Mouse (Mus musculus) heart, embryonic 16.5 days (tissue): ENCODE measurements around the gene Nod2. TPM values are rescaled to one million over a fixed set of nuclear protein-coding genes. Genes with fewer than 3 reads are reported as not detected.

Source experiments
- ATAC-seq: fragments of 200-750 bp; cut with Nextera tagmentation; replicated peaks from 2 replicates; pipeline ENCODE4 v1.8.0; 2017; ENCODE audit warnings: moderate number of reproducible peaks; ENCODE audit not compliant: insufficient read depth, low FRiP score; ENCODE audit errors: extremely low read depth
- H3K27ac ChIP-seq: fragments of 300-500 bp; sonication (generic); 2 replicates; pipeline ENCODE4 v1.5.1; 2014; ENCODE audit warnings: mild to moderate bottlenecking, low read length, control low read depth, moderate library complexity
- H3K27me3 ChIP-seq: fragments of 300-500 bp; sonication (generic); 2 replicates; pipeline ENCODE4 v1.6.1; 2014; ENCODE audit warnings: low read length, mixed read lengths; ENCODE audit not compliant: control insufficient read depth, insufficient read depth
- H3K36me3 ChIP-seq: fragments of 300-500 bp; sonication (generic); 2 replicates; pipeline ENCODE4 v1.6.1; 2014; ENCODE audit not compliant: control insufficient read depth, insufficient read depth
- H3K4me1 ChIP-seq: fragments of 300-500 bp; sonication (generic); 2 replicates; pipeline ENCODE4 v1.6.1; 2014; ENCODE audit warnings: low read length, mixed read lengths; ENCODE audit not compliant: control insufficient read depth, insufficient read depth
- H3K4me2 ChIP-seq: fragments of 300-500 bp; sonication (generic); 2 replicates; pipeline ENCODE4 v1.6.1; 2014; ENCODE audit warnings: low read depth, mild to moderate bottlenecking, control low read depth, low read length
- H3K4me3 ChIP-seq: fragments of 300-500 bp; sonication (generic); 2 replicates; pipeline ENCODE4 v1.5.1; 2014; ENCODE audit warnings: mild to moderate bottlenecking, control low read depth, low read length
- H3K9ac ChIP-seq: fragments of 300-500 bp; sonication (generic); 2 replicates; pipeline ENCODE4 v1.6.1; 2014; ENCODE audit warnings: low read length, control low read depth
- H3K9me3 ChIP-seq: fragments of 300-500 bp; sonication (generic); replicated peaks from 2 replicates; pipeline ENCODE4 v1.6.1; 2016; ENCODE audit warnings: low read length; ENCODE audit not compliant: control insufficient read depth
- WGBS: fragments of 180-500 bp; shearing (Covaris S2); extraction: QIAGEN DNeasy Blood & Tissue Kit; methylation state at CpG from one replicate; pipeline ENCODE4 v1.1.7; 2014; 5-methylcytosine and 5-hydroxymethylcytosine counted together
- polyA plus RNA-seq: library from polyadenylated mRNA; unstranded; fragments of >200 nt; fragmentation: Nextera tagmentation; extraction: Ambion mirVana; gene quantifications from 2 replicates; pipeline ENCODE4 v1.2.1, GENCODE M21; 2015

Gene Nod2
- 0.12 and 0.14 TPM in 2 replicates for polyA plus RNA-seq

DNA sequence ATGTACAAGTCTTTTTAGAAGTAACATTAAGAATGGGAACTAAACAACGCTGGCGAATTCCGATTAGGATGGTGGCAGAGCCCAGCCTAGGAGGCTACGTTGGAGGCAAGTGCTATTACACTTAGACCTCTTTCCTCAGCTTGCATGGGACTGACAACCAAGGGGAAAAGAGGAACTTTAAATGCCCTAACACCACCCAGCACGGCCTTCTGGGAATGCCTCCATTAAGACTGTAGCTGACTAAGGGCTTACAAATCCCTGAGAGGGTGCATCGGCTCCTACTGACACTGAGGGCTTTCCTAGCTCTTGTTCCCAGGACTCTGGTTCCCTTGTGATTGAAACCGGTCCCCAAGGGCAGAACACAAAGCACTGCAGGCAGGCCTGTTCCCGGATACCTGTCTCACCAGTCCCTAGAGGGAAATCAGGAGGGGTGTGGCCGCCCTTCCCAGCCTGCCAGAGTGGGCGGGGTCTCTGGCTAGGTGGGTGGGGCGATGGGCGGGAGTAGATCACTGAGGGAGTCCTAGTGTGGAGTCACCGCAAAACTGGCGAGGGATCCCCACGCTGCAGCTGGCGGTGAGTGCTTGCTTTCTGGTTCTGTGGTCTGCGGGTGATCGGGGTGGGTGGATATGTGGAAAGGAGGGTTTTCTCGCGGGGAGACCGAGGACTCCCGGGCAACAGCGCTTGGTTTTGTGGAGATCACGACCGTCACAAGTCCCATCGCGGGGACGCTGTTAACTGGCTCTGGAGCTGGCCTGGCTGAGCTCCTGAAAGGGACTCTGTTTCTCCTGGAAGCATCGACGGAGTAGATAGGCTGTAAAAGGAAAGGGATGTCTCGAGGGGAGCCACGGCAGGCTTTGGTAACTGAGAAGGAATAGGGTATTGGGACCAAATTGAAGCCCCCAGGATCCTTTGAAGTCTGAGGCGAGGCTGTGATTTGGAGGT, at the start of gene Nod2:
Gene Nod2, plus strand, starts transcription at position 479 of the 942 bp plus-strand sequence.
- ATAC-seq: peak; percentile 81
- Histone ChIP-seq H3K27ac (no peak within 1 kb of the TSS; the same call in 1 of the 2 replicates), H3K9me3 (no peaks in the 10 kb centered on the region), H3K9ac (peak within 1 kb of the TSS; percentile 60), H3K4me3 (peak within 1 kb of the TSS; percentile 48), H3K36me3 (no peaks in the 10 kb centered on the region), H3K4me2 (peak within 1 kb of the TSS; percentile 78), H3K27me3 (peaks cover 6% of the 10 kb centered on the region), H3K4me1 (peaks cover 7% of the 10 kb centered on the region)
- 9% methylated on average over 33 of the region's 33 CpGs for WGBS

GRCm38 (mm10) chr8:88598578-88598977, 48.5 kb upstream of the Nod2 start:
- H3K9ac ChIP-seq: no peak overlapping the region
- H3K4me2 ChIP-seq: no peak overlapping the region
- H3K4me1 ChIP-seq: peaks cover 4% of the 10 kb centered on the region
- H3K27me3 ChIP-seq: peaks cover 2% of the 10 kb centered on the region; the same call in 1 of the 2 replicates
- peaks cover 6% of the 10 kb centered on the region; the same call in 1 of the 2 replicates for H3K9me3 ChIP-seq
- no peak overlapping the region for H3K4me3 ChIP-seq
- no peak for ATAC-seq
- 54% methylated on average over 5 of the region's 5 CpGs for WGBS
- no peaks in the 10 kb centered on the region for H3K36me3 ChIP-seq
- no peak overlapping the region for H3K27ac ChIP-seq

DNA sequence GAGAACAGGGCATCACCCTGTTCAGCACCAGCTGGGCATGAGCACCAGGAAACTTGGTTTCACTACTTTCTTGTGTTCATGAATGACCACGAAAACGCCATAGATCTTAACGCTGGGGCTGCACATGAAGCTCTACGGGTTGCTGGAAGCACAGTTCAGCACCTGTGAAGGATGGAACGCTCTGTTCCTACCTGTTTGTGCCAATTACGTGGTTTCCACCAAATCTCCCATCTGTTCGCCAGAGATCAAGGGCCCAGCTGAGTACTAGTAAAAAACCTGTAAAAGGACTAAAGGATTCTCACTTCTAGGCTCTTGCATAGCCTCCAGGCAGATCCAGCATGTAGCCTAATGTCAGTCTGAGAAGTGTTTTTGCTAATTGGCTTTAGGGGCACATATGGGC, 47.6 kb upstream of the Nod2 start:
- 82% methylated on average over 7 of the region's 7 CpGs for WGBS
- Histone ChIP-seq H3K36me3 (no peaks in the 10 kb centered on the region), H3K9ac (no peak overlapping the region), H3K27me3 (peaks cover 2% of the 10 kb centered on the region; the same call in 1 of the 2 replicates), H3K4me3 (no peak overlapping the region), H3K4me2 (no peak overlapping the region), H3K4me1 (peaks cover 5% of the 10 kb centered on the region; the same call in 1 of the 2 replicates), H3K27ac (no peak overlapping the region), H3K9me3 (peaks cover 6% of the 10 kb centered on the region; the same call in 1 of the 2 replicates)
- ATAC-seq: no peak

- peak overlapping the region; percentile 16; the same call in 1 of the 2 replicates for H3K4me3 ChIP-seq
- 19% methylated on average over 10 of the region's 10 CpGs for WGBS
- H3K4me2 ChIP-seq: peak overlapping the region; percentile 48
- H3K4me1 ChIP-seq: peaks cover 5% of the 10 kb centered on the region; the same call in 1 of the 2 replicates
- H3K27ac ChIP-seq: no peak overlapping the region
- peaks cover 6% of the 10 kb centered on the region; the same call in 1 of the 2 replicates for H3K9me3 ChIP-seq
- H3K9ac ChIP-seq: peak overlapping the region; percentile 34; the same call in 1 of the 2 replicates
- no peaks in the 10 kb centered on the region for H3K36me3 ChIP-seq
- H3K27me3 ChIP-seq: peaks cover 2% of the 10 kb centered on the region; the same call in 1 of the 2 replicates
- ATAC-seq: no peak
These were observed 43.6 kb upstream of the Nod2 start for GRCm38 (mm10) chr8:88603446-88603989.

GRCm38 (mm10) chr8:88604065-88605038, 42.8 kb upstream of the Nod2 start:
- peaks cover 5% of the 10 kb centered on the region; the same call in 1 of the 2 replicates for H3K4me1 ChIP-seq
- peaks cover 2% of the 10 kb centered on the region; the same call in 1 of the 2 replicates for H3K27me3 ChIP-seq
- WGBS: 13% methylated on average over 20 of the region's 20 CpGs
- peak overlapping the region; percentile 48 for H3K4me2 ChIP-seq
- peak; percentile 81 for ATAC-seq
- H3K36me3 ChIP-seq: no peaks in the 10 kb centered on the region
- H3K4me3 ChIP-seq: peak overlapping the region; percentile 16; the same call in 1 of the 2 replicates
- peak overlapping the region; percentile 34; the same call in 1 of the 2 replicates for H3K9ac ChIP-seq
- peaks cover 6% of the 10 kb centered on the region; the same call in 1 of the 2 replicates for H3K9me3 ChIP-seq
- no peak overlapping the region for H3K27ac ChIP-seq

DNA sequence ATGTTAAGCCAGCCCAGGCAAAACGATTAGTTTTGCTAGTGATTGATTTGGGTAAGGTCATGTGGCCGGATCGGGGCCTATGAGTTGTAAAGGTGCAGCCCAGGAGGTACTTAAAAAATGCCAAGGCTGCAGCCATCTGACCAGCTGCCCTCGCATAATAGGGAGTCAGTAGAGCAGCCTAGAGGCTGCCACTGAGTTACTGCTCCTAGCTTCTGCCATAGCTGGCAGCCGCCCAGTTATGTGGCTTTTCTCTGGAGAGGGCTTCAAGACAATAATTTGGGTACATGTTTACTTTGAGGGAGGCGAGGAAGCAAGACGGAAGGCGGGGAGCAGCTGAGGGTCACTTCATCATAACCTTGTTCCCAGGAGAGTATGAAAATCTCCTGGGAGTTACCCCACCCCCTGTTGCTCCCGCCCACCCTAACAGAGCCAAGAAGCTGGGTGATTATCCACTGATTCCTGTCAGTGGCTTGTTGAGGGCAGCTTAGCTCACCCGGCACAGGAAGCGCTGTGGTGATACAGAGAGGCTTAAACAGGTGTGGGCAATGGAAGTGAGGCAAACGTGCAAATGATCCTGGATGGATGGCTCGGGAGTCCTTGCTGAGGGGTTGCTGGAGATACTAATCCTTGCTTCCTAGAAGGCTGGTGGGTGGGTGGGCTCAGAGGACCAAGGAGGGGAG, 41.6 kb upstream of the Nod2 start:
- no peak overlapping the region for H3K4me2 ChIP-seq
- no peak for ATAC-seq
- no peak overlapping the region for H3K9ac ChIP-seq
- peaks cover 2% of the 10 kb centered on the region; the same call in 1 of the 2 replicates for H3K27me3 ChIP-seq
- no peaks in the 10 kb centered on the region for H3K36me3 ChIP-seq
- peaks cover 6% of the 10 kb centered on the region; the same call in 1 of the 2 replicates for H3K9me3 ChIP-seq
- no peak overlapping the region for H3K27ac ChIP-seq
- 54% methylated on average over 13 of the region's 13 CpGs for WGBS
- H3K4me1 ChIP-seq: peaks cover 5% of the 10 kb centered on the region; the same call in 1 of the 2 replicates
- H3K4me3 ChIP-seq: no peak overlapping the region

- H3K36me3 ChIP-seq: no peaks in the 10 kb centered on the region
- H3K27ac ChIP-seq: no peak overlapping the region
- H3K4me3 ChIP-seq: no peak overlapping the region
- ATAC-seq: no peak
- H3K4me1 ChIP-seq: peaks cover under 1% of the 10 kb centered on the region; the same call in 1 of the 2 replicates
- no peak overlapping the region for H3K4me2 ChIP-seq
- 75% methylated on average over 8 of the region's 8 CpGs for WGBS
- no peak overlapping the region for H3K9ac ChIP-seq
- H3K9me3 ChIP-seq: no peaks in the 10 kb centered on the region
- H3K27me3 ChIP-seq: no peaks in the 10 kb centered on the region; the same call in 1 of the 2 replicates
These were observed 38.1 kb upstream of the Nod2 start for GRCm38 (mm10) chr8:88609036-88609435.

- no peaks in the 10 kb centered on the region for H3K4me1 ChIP-seq
- 73% methylated on average over 6 of the region's 6 CpGs for WGBS
- no peak overlapping the region for H3K4me2 ChIP-seq
- no peaks in the 10 kb centered on the region for H3K36me3 ChIP-seq
- no peaks in the 10 kb centered on the region for H3K9me3 ChIP-seq
- H3K9ac ChIP-seq: no peak overlapping the region
- no peak for ATAC-seq
- no peak overlapping the region for H3K4me3 ChIP-seq
- no peaks in the 10 kb centered on the region; the same call in 1 of the 2 replicates for H3K27me3 ChIP-seq
- no peak overlapping the region for H3K27ac ChIP-seq
These were observed 36.8 kb upstream of the Nod2 start for GRCm38 (mm10) chr8:88610271-88610670.
